Mouse (Mus musculus) kidney, postnatal 25 days (tissue): ENCODE measurements around the gene Fam205c.
A peak's percentile ranks its signal among the peaks of the same experiment; 100 is the strongest.

Experiments
- DNase-seq, 2 experiments: peaks; one replicate each; pipeline ENCODE4 v3.0.0; 2021; ENCODE audit warnings: mixed read lengths in 2 of 2

The Fam205c gene

DNA sequence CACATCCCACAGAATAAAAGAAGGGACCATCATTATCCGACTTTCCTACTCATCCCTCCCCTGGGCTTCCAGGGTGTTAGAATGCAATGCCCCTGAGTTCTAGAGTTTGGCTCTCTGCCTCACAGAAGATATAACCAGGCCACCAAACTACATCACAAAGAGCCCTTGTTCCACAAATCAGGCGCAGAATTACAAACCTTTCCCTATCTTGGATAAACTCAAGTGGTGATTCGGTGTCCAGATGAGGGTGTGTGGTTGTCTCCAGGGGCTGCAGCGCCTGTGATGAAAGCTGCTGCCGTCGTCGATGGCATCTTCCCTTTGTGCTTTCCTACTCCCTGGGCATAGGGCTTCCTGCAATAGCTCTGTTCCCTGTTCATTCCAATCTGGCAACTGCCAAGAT lies at the start of gene Fam205c:
Gene Fam205c, minus strand, starts transcription at position 101 of the 400 bp plus-strand sequence.
- DNase-seq: no peak

DNA sequence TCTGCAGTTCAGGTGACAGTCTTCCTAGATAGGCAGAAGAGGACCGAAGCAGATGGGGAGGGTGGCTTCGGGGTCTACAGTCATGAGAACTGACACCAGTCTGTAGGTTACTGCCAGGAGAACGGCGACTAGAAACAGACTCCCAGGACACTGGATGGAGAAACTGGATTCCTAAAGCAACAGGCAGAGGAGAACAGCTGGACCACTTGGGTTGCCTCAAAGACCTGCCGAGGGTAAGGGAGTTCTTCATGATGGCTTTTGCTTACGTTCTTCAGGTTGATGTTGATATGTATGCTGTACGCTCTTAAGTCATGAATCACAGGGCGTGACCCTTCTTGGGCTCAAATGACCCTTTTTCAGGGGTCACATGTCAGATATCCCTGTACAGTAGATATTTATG lies 48.4 kb upstream of the Fam205c start:
- DNase-seq: no peak

- DNase-seq: no peak
Observed at GRCm38 (mm10) chr4:42922056-42922455, 48.0 kb upstream of the Fam205c start.

- no peak for DNase-seq
Observed at GRCm38 (mm10) chr4:42921536-42921935, 47.5 kb upstream of the Fam205c start.

GRCm38 (mm10) chr4:42920726-42921125 lies 46.7 kb upstream of the Fam205c start:
- DNase-seq: no peak

- peak in 1 of 2 experiments; percentile 40 for DNase-seq
Observed at GRCm38 (mm10) chr4:42917402-42917774, 43.4 kb upstream of the Fam205c start.

- peak; percentile 3 to 39 for DNase-seq
Observed at GRCm38 (mm10) chr4:42916617-42917401, 42.8 kb upstream of the Fam205c start, which contains the start of gene Phf24. TSS of gene Phf24 (plus strand) at chr4:42916660.

DNA sequence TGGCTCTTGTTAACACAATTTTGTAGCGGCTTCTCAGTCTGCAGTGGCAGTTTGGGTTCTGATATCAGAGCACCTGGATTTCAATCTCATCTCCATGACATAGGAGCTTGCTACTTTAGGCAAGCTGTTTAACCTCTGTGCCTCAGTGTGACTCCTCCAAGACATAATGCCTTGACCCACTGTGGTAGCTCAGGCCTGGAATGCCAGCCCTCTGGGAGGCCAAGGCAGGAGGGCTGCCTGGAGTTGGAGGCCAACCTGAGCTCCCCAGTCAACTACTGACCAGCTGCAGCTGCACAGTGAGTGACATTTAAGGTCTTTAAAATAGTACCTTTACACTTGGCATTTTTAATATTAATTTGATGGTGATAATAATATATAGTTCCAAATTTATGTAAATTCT lies 41.9 kb upstream of the Fam205c start:
- DNase-seq: no peak

- no peak for DNase-seq
Observed at GRCm38 (mm10) chr4:42915311-42915710, 41.3 kb upstream of the Fam205c start.

DNA sequence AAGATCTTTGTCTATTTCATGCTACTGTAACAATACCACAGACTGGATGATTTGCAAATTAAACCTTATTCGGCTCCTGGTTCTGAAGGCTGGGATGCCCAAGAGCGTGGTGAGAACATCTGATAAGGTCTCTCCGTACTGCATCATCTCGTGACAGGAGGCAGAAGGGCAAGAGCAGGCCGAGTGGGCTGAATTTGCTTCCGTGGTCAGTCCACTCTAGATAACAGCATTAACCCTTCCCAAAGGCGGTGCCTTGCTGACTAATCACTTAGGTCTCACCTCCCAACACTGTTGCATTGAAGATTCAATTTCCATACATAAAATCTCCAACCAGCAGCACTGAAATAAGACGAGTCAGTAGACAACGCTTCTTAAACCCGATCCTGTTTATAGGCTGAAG lies 39.4 kb upstream of the Fam205c start:
- no peak for DNase-seq

- no peak for DNase-seq
Observed at GRCm38 (mm10) chr4:42904966-42905365, 30.9 kb upstream of the Fam205c start.

GRCm38 (mm10) chr4:42904523-42904922 lies 30.5 kb upstream of the Fam205c start:
- DNase-seq: no peak

- no peak for DNase-seq
Observed at GRCm38 (mm10) chr4:42903942-42904341, 29.9 kb upstream of the Fam205c start.

- no peak for DNase-seq
Observed at GRCm38 (mm10) chr4:42902730-42903129, 28.7 kb upstream of the Fam205c start.

DNA sequence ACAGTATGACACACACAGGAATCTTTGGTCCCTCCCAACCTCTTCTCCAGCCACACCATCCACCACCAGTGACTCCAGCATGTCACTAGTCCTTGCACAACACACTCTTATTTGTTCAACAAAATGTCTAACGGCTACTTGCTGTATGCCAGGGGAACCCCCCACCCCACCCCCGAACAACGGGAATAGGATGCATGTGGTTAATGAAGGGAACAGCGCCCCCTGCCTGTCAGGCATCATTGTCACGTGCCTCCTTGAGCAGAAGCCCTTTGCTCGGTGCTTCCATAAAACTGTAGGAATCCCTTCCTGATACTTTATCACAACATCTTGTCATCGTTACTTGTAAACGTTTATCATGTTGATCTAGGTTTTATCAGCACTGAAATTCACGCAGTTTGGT lies 28.1 kb upstream of the Fam205c start:
- DNase-seq: peak in 1 of 2 experiments; percentile 11

- no peak for DNase-seq
Observed at GRCm38 (mm10) chr4:42900878-42901277, 26.8 kb upstream of the Fam205c start.

- DNase-seq: no peak
Observed at GRCm38 (mm10) chr4:42898914-42899313, 24.9 kb upstream of the Fam205c start.

DNA sequence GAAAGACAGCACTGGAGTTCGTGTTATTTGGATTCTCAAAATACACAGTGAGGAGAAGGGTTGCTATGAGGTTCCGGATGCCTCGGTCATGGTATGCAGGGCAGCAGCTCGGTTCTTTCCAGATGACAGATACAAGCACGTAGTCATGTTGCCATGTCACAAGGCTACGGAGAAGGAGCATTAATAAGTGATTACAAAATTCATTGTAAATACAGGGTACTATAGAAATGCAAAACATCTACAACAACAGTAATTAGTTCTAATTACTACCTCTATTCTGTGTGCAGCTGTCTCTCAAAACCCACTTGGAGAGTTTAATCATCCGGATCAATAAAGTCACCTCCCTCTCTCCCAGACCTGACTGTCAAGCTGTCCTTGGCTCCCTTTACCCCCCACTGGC lies 21.1 kb upstream of the Fam205c start:
- DNase-seq: no peak

GRCm38 (mm10) chr4:42891176-42891575 lies 17.1 kb upstream of the Fam205c start:
- no peak for DNase-seq

DNA sequence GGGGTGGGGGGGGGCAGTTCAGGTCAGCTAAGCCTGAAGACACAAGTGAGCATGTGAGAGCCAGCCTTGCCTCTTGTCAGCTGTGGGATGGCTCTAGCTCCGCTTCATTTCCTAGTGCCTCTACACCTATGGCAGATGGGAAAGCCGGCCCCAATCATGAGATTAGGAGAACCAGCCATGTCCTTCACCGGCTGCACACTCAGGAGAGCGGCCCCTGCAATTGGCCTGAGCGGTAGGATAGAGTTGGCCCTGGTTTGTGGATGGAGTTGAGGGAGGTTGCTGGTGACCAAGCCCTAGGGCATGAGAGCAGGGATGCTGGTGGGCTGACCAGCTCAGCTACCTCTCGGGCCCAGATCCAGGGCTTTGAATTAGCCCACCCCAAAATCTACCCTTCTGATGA lies 14.8 kb upstream of the Fam205c start:
- DNase-seq: no peak

DNA sequence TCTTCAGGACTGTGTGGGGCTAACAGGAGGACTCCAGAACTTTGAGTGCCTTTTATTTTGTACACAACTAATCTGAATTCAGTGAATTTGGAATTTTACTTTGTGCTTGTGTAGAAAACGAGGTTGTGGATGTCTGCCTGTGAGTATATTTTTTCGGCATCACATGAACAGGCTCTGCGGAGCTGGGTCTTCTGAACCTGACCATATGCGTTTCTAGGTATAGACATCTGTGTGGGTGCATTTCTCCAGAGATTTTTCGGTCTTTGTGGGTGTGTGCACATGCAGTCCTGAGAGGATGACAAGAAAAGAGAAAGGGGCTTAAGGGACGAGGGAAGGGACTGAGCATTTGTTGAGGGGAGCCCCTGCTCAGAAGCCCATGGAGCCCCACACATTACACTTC lies 12.9 kb upstream of the Fam205c start:
- DNase-seq: no peak

DNA sequence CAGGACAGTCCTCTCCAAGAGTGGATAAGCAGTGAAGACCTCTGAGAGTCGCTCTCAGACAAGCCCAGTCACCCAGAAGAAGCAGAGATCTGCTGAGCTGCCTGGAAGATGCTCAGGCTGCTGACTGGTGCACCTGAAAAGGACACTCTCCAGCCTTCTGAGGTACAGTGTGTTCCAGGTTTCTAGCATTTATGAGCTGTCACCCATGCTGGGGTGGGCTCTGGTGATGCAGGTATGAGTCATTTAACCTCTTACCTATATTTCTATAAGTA lies 6.6 kb upstream of the Fam205c start:
- DNase-seq: no peak

DNA sequence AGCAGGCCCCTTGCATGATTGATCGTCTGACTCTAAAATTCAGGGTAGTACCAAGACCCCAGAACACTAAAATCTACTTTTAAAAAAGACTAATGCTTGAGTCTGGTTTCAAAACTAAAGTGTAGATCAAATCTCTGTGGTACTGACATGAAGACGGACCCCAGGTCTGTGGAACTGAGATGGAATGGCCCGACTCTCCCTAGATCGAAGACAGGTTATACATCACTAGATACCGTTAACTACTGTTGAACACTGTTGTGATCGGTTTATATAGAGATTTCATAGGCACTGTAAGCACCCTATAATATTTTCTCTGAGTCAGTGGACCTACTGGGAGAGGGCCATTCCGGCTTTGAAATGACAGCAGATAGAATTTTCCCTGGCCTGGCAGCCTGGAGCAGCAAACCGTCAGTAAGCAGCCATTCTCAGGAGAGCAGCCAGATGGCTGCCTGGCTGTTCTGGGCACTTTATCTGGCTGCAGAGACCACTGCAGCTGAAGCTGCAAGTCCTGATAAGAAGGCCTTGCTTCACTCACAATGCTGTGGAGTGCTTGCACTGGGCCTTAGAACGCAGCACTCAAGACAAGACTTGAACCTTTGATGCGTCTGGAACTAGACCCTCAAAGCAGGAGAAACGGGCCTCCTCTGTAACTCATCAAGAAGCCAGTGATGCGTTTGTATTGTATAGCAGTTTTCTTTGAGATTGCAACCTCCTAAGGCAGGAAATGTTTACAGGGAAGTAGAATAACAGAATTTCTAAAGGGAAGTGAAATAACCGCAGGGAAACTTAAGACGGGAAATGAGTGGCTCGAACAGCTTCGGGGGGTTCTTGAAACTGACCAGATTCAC lies 6.0 kb upstream of the Fam205c start:
- no peak for DNase-seq

- no peak for DNase-seq
Observed at GRCm38 (mm10) chr4:42877657-42878056, 3.6 kb upstream of the Fam205c start.
